Mouse (Mus musculus) kidney, adult 2 months (tissue): ENCODE results near the gene H2-DMa. TPM values are rescaled to one million over a fixed set of nuclear protein-coding genes. Genes with fewer than 3 reads are reported as not detected.

Experiments
- DNase-seq: peaks from one replicate; pipeline ENCODE4 v3.0.0; 2021
- H3K27ac ChIP-seq: fragments of 200-500 bp; 2 replicates; pipeline ENCODE4 v1.5.1; 2012; ENCODE audit warnings: low read depth, low read length, control low read depth, inconsistent platforms; ENCODE audit not compliant: insufficient read depth
- H3K27me3 ChIP-seq: fragments of 200-500 bp; replicated peaks from 2 replicates; pipeline ENCODE4 v1.6.1; 2012; ENCODE audit warnings: mild to moderate bottlenecking, moderate library complexity, low read length, inconsistent platforms; ENCODE audit not compliant: control insufficient read depth, insufficient read depth
- H3K36me3 ChIP-seq: fragments of 200-500 bp; 2 replicates; pipeline ENCODE4 v1.6.1; 2012; ENCODE audit warnings: mild to moderate bottlenecking, moderate library complexity, low read length, inconsistent platforms; ENCODE audit not compliant: control insufficient read depth, insufficient read depth
- H3K4me1 ChIP-seq: fragments of 200-500 bp; 2 replicates; pipeline ENCODE4 v1.6.1; 2011; ENCODE audit warnings: low read length; ENCODE audit not compliant: control insufficient read depth, insufficient read depth
- H3K4me3 ChIP-seq: fragments of 200-500 bp; 2 replicates; pipeline ENCODE4 v1.5.1; 2011; ENCODE audit warnings: mild to moderate bottlenecking, low read depth, low read length, control low read depth; ENCODE audit not compliant: insufficient read depth
- CTCF ChIP-seq: fragments of 200-500 bp; conservative IDR thresholded peaks from 2 replicates; pipeline ENCODE4 v1.5.1; 2011; ENCODE audit warnings: low read depth, mild to moderate bottlenecking, control low read depth, low read length, moderate library complexity, mixed read lengths; ENCODE audit not compliant: insufficient read depth, insufficient read length
- POLR2A ChIP-seq: fragments of 200-500 bp; IDR thresholded peaks from one replicate; pipeline ENCODE4 v1.6.1; 2011; ENCODE audit warnings: low read depth, low read length, control low read depth
- WGBS: fragments of 180-500 bp; shearing (Covaris S2); methylation state at CpG from one replicate; pipeline ENCODE4 v1.1.7; 2018; 5-methylcytosine and 5-hydroxymethylcytosine counted together
- polyA plus RNA-seq: library from polyadenylated mRNA; depleted of rRNA; stranded (reverse); fragments of >200 nt; gene quantifications from 2 replicates; pipeline ENCODE4 v1.2.3, GENCODE M21; 2012

The H2-DMa gene
- polyA plus RNA-seq, 1 experiment = 37.1 TPM

- peak; percentile 66 for TF ChIP-seq POLR2A
- TF ChIP-seq CTCF = no peak
- Histone ChIP-seq H3K4me3 (peak overlapping the region; percentile 99), H3K27me3 (no peaks in the 10 kb centered on the region), H3K27ac (peak overlapping the region; percentile 99), H3K36me3 (peaks cover 15% of the 10 kb centered on the region), H3K4me1 (peaks cover 6% of the 10 kb centered on the region)
- under 1% methylated on average over 33 of the region's 35 CpGs for WGBS
- DNase-seq = peak; percentile 94
Measured at GRCm38 (mm10) chr17:34121172-34121878, 2.0 kb downstream of the H2-DMa start.

DNA sequence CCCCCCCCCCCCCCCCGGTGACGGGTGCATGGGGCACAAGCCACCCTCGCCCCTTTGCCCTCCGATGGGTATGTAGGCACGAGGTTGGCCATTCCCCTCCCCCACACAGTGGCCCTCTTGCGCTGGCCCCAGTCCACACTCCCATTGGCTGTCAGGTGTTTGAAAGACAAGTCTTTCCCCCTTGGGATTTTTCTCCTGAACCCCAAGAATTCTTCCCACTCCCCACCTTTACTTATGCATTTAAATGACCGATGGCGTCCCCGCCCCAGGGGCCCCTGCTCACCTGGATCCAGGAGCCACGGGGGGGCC is 2.5 kb downstream of the H2-DMa start:
- TF ChIP-seq POLR2A = no peak
- TF ChIP-seq CTCF = no peak
- DNase-seq = peak; percentile 87
- WGBS = 2% methylated on average over 7 of the region's 10 CpGs
- peaks cover 2% of the 10 kb centered on the region for H3K4me1 ChIP-seq
- peaks cover 10% of the 10 kb centered on the region for H3K36me3 ChIP-seq
- no peaks in the 10 kb centered on the region for H3K27me3 ChIP-seq
- peak overlapping the region; percentile 99 for H3K4me3 ChIP-seq
- H3K27ac ChIP-seq = peak overlapping the region; percentile 99

- peak within 1 kb of the TSS; percentile 99 for H3K27ac ChIP-seq
- under 1% methylated on average over 74 of the region's 75 CpGs for WGBS
- peak; percentile 98 for DNase-seq
- TF ChIP-seq CTCF (no peak), POLR2A (no peak)
- peaks cover 5% of the 10 kb centered on the region; the same call in 1 of the 2 replicates for H3K4me1 ChIP-seq
- peaks cover 9% of the 10 kb centered on the region for H3K36me3 ChIP-seq
- peak within 1 kb of the TSS; percentile 99 for H3K4me3 ChIP-seq
- H3K27me3 ChIP-seq = no peaks in the 10 kb centered on the region
Measured at GRCm38 (mm10) chr17:34122188-34122984, 3.0 kb downstream of the H2-DMa start, which contains the start of gene Brd2. Gene Brd2, minus strand, starts transcription at chr17:34122634.

DNA sequence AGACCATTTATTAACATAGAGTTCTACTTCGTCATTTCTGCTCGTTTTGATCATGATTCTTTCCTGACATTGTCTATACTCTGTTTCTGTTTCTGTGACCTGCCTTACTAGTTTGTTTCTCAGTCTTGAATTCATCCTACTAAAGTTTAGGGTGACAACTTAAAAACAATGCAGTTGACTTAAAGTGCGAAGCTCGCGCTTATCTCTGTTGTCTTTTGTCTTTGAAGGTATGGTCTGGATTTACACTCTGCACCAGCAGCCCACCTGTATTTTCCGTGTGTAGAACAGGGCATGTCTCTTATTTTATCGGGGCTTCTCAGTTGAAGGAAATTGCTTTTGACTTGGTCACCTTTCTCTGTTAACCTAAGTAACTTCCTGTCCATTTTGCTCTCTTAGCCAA is 3.8 kb downstream of the H2-DMa start:
- Histone ChIP-seq H3K4me1 (peaks cover 10% of the 10 kb centered on the region; the same call in 1 of the 2 replicates), H3K27ac (0 out of 2 replicates have a peak overlapping the region, but pooled peaks have one; percentile 39), H3K4me3 (peak overlapping the region; percentile 99; the same call in 1 of the 2 replicates), H3K36me3 (peaks cover 9% of the 10 kb centered on the region), H3K27me3 (no peaks in the 10 kb centered on the region)
- TF ChIP-seq POLR2A = no peak
- no peak for TF ChIP-seq CTCF
- no peak for DNase-seq
- 3% methylated on average over 7 of the region's 7 CpGs for WGBS

DNA sequence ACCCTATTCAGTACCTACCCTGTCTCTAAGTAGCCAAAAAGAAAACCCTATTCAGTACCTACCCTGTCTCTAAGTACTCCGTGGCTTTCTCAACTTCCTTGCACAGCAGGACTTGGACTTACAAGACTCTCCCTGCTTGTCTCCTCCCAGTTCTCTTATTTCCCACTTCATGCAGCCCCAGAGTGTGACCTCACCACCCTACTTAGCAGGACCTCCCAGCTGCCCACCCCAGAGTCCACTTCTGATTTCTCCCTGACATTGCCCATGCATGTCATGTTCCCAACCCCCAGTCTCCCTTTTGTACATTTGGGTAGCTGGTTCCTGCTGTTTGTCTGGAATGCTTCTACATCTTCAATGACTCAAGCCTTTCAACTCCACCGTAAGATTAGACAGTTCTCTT is 4.2 kb downstream of the H2-DMa start:
- WGBS = 1% methylated on average over 2 of the region's 2 CpGs
- Histone ChIP-seq H3K27ac (0 out of 2 replicates have a peak overlapping the region, but pooled peaks have one; percentile 39), H3K36me3 (peaks cover 6% of the 10 kb centered on the region), H3K4me3 (peak overlapping the region; percentile 24; the same call in 1 of the 2 replicates), H3K27me3 (no peaks in the 10 kb centered on the region), H3K4me1 (peaks cover 10% of the 10 kb centered on the region; the same call in 1 of the 2 replicates)
- no peak for TF ChIP-seq POLR2A
- TF ChIP-seq CTCF = no peak
- no peak for DNase-seq

DNA sequence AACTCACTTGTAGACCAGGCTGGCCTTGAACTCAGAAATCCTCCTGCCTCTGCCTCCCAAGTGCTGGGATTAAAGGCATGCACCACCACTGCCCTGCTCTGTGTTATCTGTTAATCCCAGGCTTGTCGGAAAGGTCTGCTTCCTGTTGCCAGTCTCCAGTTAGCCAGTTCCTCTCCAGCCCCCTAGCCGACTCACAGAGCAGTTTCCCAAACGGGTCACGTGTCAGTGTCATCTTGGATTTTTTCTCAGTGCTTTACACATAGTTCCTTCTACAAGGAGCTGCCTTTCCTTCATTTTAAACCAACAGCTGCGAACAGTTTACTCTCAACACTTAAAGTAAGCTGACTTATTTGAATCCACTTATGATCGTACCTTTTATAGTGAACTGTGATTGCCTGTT is 5.3 kb downstream of the H2-DMa start:
- no peaks in the 10 kb centered on the region for H3K36me3 ChIP-seq
- no peak overlapping the region for H3K27ac ChIP-seq
- H3K4me1 ChIP-seq = peaks cover 10% of the 10 kb centered on the region; the same call in 1 of the 2 replicates
- 61% methylated on average over 6 of the region's 6 CpGs for WGBS
- no peak overlapping the region for H3K4me3 ChIP-seq
- no peak for DNase-seq
- H3K27me3 ChIP-seq = no peaks in the 10 kb centered on the region
- TF ChIP-seq POLR2A (no peak), CTCF (no peak)

DNA sequence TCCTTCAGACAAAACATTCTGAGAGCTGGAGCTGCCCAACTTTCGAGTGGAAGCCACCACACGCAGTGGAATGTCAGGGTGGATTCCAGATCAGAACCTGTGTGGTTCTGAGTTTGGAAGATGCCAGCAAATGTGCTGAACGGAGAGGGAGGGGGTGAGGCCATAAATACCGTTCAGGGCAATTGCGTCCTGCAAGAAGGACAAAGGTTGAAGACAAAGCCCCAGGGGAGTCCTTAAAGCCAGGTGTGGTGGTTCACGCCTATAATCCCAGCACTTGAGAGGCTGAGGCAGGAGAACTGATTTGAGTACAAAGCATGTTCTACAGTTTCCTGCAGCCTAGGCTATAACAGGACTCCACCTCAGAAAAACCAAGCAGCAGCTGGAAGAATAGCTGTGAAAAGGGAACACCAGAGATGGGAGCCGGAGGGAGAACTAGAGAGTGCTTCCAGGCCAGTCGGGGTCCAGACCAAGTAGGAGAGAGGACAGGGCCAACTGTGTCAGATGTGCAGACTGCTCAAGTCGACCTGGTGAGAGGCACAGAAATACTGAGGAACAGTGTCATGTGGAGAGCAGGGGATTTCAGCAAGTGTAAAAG is 7.6 kb downstream of the H2-DMa start:
- DNase-seq = peak; percentile 44
- Histone ChIP-seq H3K4me3 (no peak overlapping the region), H3K27ac (no peak overlapping the region), H3K36me3 (no peaks in the 10 kb centered on the region), H3K4me1 (peaks cover 10% of the 10 kb centered on the region; the same call in 1 of the 2 replicates), H3K27me3 (no peaks in the 10 kb centered on the region)
- TF ChIP-seq POLR2A = no peak
- no peak for TF ChIP-seq CTCF
- WGBS = 40% methylated on average over 9 of the region's 9 CpGs
